In genomic region chr17:28287578-28287977, GRCm38 (mm10) we compare ENCODE assay signal across 11 mouse cellular contexts. TPM values are rescaled to one million over a fixed set of nuclear protein-coding genes. Genes with fewer than 3 reads are reported as not detected.
DNase-seq lines count a peak whose midpoint lies in the region; ATAC-seq and TF ChIP-seq lines count a peak whose summit lies in the region.
"Had no signal": no experiment of that assay in that cellular context is flagged by ENCODE, and none has a peak within 500 bp of the region (broad histone marks: within the 10 kb centered on the region; RNA-seq: fewer than 3 reads in every experiment).

No protein-coding gene starts in this region.

- H3K9ac ChIP-seq in kidney, embryonic 15.5 days, result no peak overlapping the region
- no peak overlapping the region for H3K9ac ChIP-seq in intestine, embryonic 16.5 days (ENCODE audit: low read depth, low read length)
- no peak overlapping the region for H3K9ac ChIP-seq in liver, embryonic 15.5 days
- H3K9ac ChIP-seq in forebrain, embryonic 13.5 days, result no peak overlapping the region
- H3K9ac ChIP-seq: hindbrain, embryonic 14.5 days; neural tube, embryonic 12.5 days had no signal

- H3K4me3 ChIP-seq in kidney, adult 2 months (ENCODE audit: insufficient read depth, low read depth, low read length), result no peak overlapping the region
- H3K4me3 ChIP-seq in kidney, embryonic 15.5 days (replicated peaks), result no peak overlapping the region
- no peak overlapping the region for H3K4me3 ChIP-seq in intestine, embryonic 16.5 days (ENCODE audit: low read length)
- no peak overlapping the region for H3K4me3 ChIP-seq in liver, embryonic 15.5 days (replicated peaks)
- no peak overlapping the region for H3K4me3 ChIP-seq in forebrain, embryonic 13.5 days
- H3K4me3 ChIP-seq: forebrain, embryonic 10.5 days; left cerebral cortex, adult 2 months; neural tube, embryonic 12.5 days had no signal

- peaks cover 43% of the 10 kb centered on the region for H3K4me1 ChIP-seq in kidney, adult 2 months (ENCODE audit: control insufficient read depth, insufficient read depth, low read length)
- peaks cover 56% of the 10 kb centered on the region for H3K4me1 ChIP-seq in kidney, embryonic 15.5 days
- H3K4me1 ChIP-seq in intestine, embryonic 16.5 days (ENCODE audit: control insufficient read depth, insufficient read depth, low read length), result peaks cover 36% of the 10 kb centered on the region
- peaks cover 55% of the 10 kb centered on the region for H3K4me1 ChIP-seq in liver, embryonic 15.5 days (replicated peaks)
- peaks cover 5% of the 10 kb centered on the region; the same call in 1 of the 2 replicates for H3K4me1 ChIP-seq in forebrain, embryonic 13.5 days

- TF ChIP-seq POLR2A in kidney, adult 2 months (IDR thresholded peaks at IDR 0.05; ENCODE audit: low read depth, low read length), result no peak

- ATAC-seq in kidney, embryonic 15.5 days (replicated peaks; ENCODE audit: low FRiP score), result no peak
- ATAC-seq in common myeloid progenitor, adult 5-6 weeks (replicated peaks; ENCODE audit: low read depth, poor library complexity, severe bottlenecking), result peak; percentile 48
- peak; percentile 89 for ATAC-seq in intestine, embryonic 16.5 days
- ATAC-seq in liver, embryonic 15.5 days (ENCODE audit: insufficient read depth), result peak; percentile 32; the same call in 1 of the 2 replicates
- ATAC-seq in forebrain, embryonic 13.5 days, result no peak

- 0 out of 2 replicates have a peak, but pooled peaks cover 5% of the 10 kb centered on the region for H3K9me3 ChIP-seq in kidney, embryonic 15.5 days (replicated peaks)
- H3K9me3 ChIP-seq in intestine, embryonic 16.5 days (ENCODE audit: control insufficient read depth, low read length), result no peaks in the 10 kb centered on the region
- no peaks in the 10 kb centered on the region for H3K9me3 ChIP-seq in liver, embryonic 15.5 days (replicated peaks)
- 0 out of 2 replicates have a peak, but pooled peaks cover 3% of the 10 kb centered on the region for H3K9me3 ChIP-seq in forebrain, embryonic 13.5 days (replicated peaks)
- H3K9me3 ChIP-seq: neural tube, embryonic 12.5 days had no signal

- peak; percentile 81 for DNase-seq in kidney, adult 2 months
- no peak for DNase-seq in spleen, postnatal 4 days (ENCODE audit: low spot score in 2 of 2)

- H3K27me3 ChIP-seq in kidney, adult 2 months (replicated peaks; ENCODE audit: control insufficient read depth, insufficient read depth, low read length), result no peaks in the 10 kb centered on the region
- no peaks in the 10 kb centered on the region for H3K27me3 ChIP-seq in kidney, embryonic 15.5 days
- no peaks in the 10 kb centered on the region for H3K27me3 ChIP-seq in intestine, embryonic 16.5 days (replicated peaks; ENCODE audit: control insufficient read depth, insufficient read depth, low read length)
- H3K27me3 ChIP-seq in liver, embryonic 15.5 days, result no peaks in the 10 kb centered on the region
- H3K27me3 ChIP-seq in forebrain, embryonic 13.5 days, result no peaks in the 10 kb centered on the region
- H3K27me3 ChIP-seq: neural tube, embryonic 12.5 days had no signal

- 38% methylated on average over 8 of the region's 8 CpGs for WGBS in kidney, adult 2 months
- 66% methylated on average over 8 of the region's 8 CpGs for WGBS in kidney, embryonic 15.5 days
- whole genome bisulfite sequencing in intestine, embryonic 16.5 days, result 45% methylated on average over 8 of the region's 8 CpGs
- 45% methylated on average over 8 of the region's 8 CpGs for WGBS in liver, embryonic 15.5 days (ENCODE audit: insufficient replicate concordance)
- WGBS in forebrain, embryonic 13.5 days, result 67% methylated on average over 8 of the region's 8 CpGs

- H3K36me3 ChIP-seq in kidney, adult 2 months (ENCODE audit: control insufficient read depth, insufficient read depth, low read length), result no peaks in the 10 kb centered on the region
- peaks cover 13% of the 10 kb centered on the region for H3K36me3 ChIP-seq in kidney, embryonic 15.5 days
- H3K36me3 ChIP-seq in intestine, embryonic 16.5 days (ENCODE audit: control insufficient read depth, insufficient read depth, low read length), result 0 out of 2 replicates have a peak, but pooled peaks cover 4% of the 10 kb centered on the region
- 0 out of 2 replicates have a peak, but pooled peaks cover 2% of the 10 kb centered on the region for H3K36me3 ChIP-seq in liver, embryonic 15.5 days (replicated peaks)
- H3K36me3 ChIP-seq in forebrain, embryonic 13.5 days (ENCODE audit: poor library complexity, severe bottlenecking), result no peaks in the 10 kb centered on the region
- H3K36me3 ChIP-seq: neural tube, embryonic 12.5 days had no signal

- H3K4me2 ChIP-seq in kidney, embryonic 15.5 days, result no peak overlapping the region
- H3K4me2 ChIP-seq in intestine, embryonic 16.5 days (ENCODE audit: low read depth, low read length), result no peak overlapping the region
- H3K4me2 ChIP-seq in liver, embryonic 15.5 days, result no peak overlapping the region
- H3K4me2 ChIP-seq in forebrain, embryonic 13.5 days, result no peak overlapping the region
- H3K4me2 ChIP-seq: hindbrain, embryonic 14.5 days; neural tube, embryonic 12.5 days had no signal

- no peak overlapping the region for H3K27ac ChIP-seq in kidney, adult 2 months (ENCODE audit: insufficient read depth, low read depth, low read length)
- no peak overlapping the region for H3K27ac ChIP-seq in kidney, embryonic 15.5 days
- H3K27ac ChIP-seq in intestine, embryonic 16.5 days (ENCODE audit: low read length), result no peak overlapping the region
- H3K27ac ChIP-seq in liver, embryonic 15.5 days (replicated peaks), result 0 out of 2 replicates have a peak overlapping the region, but pooled peaks have one; percentile 9
- H3K27ac ChIP-seq in forebrain, embryonic 13.5 days, result no peak overlapping the region
- H3K27ac ChIP-seq: hindbrain, embryonic 14.5 days; left cerebral cortex, adult 2 months; neural tube, embryonic 12.5 days had no signal

- no peak for TF ChIP-seq CTCF in kidney, adult 2 months (conservative IDR thresholded peaks at IDR 0.05; ENCODE audit: insufficient read depth, insufficient read length, low read depth, low read length)

RNA-seq across cellular contexts. Expression of gene Fance, which starts 25.7 kb away (rescaled TPM):
- polyA plus RNA-seq in kidney, adult 2 months (2012; rRNA removed), result 11.4 and 12.1 TPM in 2 replicates
- polyA plus RNA-seq in kidney, embryonic 15.5 days (2015; fragmentation: Nextera tagmentation; extraction: Ambion mirVana), result 28.4 and 33.7 TPM in 2 replicates
- 15.9 and 36.0 TPM in 2 replicates for total RNA-seq in common myeloid progenitor, adult 5-6 weeks (2017)
- 20.2 and 21.8 TPM in 2 replicates for polyA plus RNA-seq in intestine, embryonic 16.5 days (2015; fragmentation: Nextera tagmentation; extraction: Ambion mirVana)
- 9.4 and 11.0 TPM in 2 replicates for polyA plus RNA-seq in liver, embryonic 15.5 days (2015; fragmentation: Nextera tagmentation; extraction: Ambion mirVana)
- 22.6 and 24.6 TPM in 2 replicates for polyA plus RNA-seq in forebrain, embryonic 13.5 days (2015; fragmentation: Nextera tagmentation; extraction: Ambion mirVana)

RNA-seq across cellular contexts. Expression of gene Rpl10a, which starts 40.7 kb away (rescaled TPM):
- 2,603 and 2,904 TPM in 2 replicates for polyA plus RNA-seq in kidney, adult 2 months (2012; rRNA removed)
- polyA plus RNA-seq in kidney, embryonic 15.5 days (2015; fragmentation: Nextera tagmentation; extraction: Ambion mirVana), result 643 and 689 TPM in 2 replicates
- 1,140 and 1,191 TPM in 2 replicates for total RNA-seq in common myeloid progenitor, adult 5-6 weeks (2017)
- 591 and 604 TPM in 2 replicates for polyA plus RNA-seq in intestine, embryonic 16.5 days (2015; fragmentation: Nextera tagmentation; extraction: Ambion mirVana)
- 280 and 313 TPM in 2 replicates for polyA plus RNA-seq in liver, embryonic 15.5 days (2015; fragmentation: Nextera tagmentation; extraction: Ambion mirVana)
- polyA plus RNA-seq in forebrain, embryonic 13.5 days (2015; fragmentation: Nextera tagmentation; extraction: Ambion mirVana), result 444 and 501 TPM in 2 replicates

RNA-seq across cellular contexts. Expression of gene Ppard, which starts 55.1 kb away (rescaled TPM):
- 27.5 and 28.0 TPM in 2 replicates for polyA plus RNA-seq in kidney, adult 2 months (2012; rRNA removed)
- polyA plus RNA-seq in kidney, embryonic 15.5 days (2015; fragmentation: Nextera tagmentation; extraction: Ambion mirVana), result 2.3 and 2.7 TPM in 2 replicates
- total RNA-seq in common myeloid progenitor, adult 5-6 weeks (2017), result 2.1 and 3.1 TPM in 2 replicates
- 2.2 and 2.3 TPM in 2 replicates for polyA plus RNA-seq in intestine, embryonic 16.5 days (2015; fragmentation: Nextera tagmentation; extraction: Ambion mirVana)
- polyA plus RNA-seq in liver, embryonic 15.5 days (2015; fragmentation: Nextera tagmentation; extraction: Ambion mirVana), result 0.86 and 0.89 TPM in 2 replicates
- polyA plus RNA-seq in forebrain, embryonic 13.5 days (2015; fragmentation: Nextera tagmentation; extraction: Ambion mirVana), result 1.4 and 1.8 TPM in 2 replicates

Comparison
In these comparisons a context has a peak if more than half of its experiments do, and no peak if none do; other contexts are left out.
1. ATAC-seq: peak in common myeloid progenitor, adult 5-6 weeks (single experiment), intestine, embryonic 16.5 days (single experiment) and liver, embryonic 15.5 days (single experiment); none in kidney, embryonic 15.5 days (single experiment) and forebrain, embryonic 13.5 days (single experiment).